Mouse (Mus musculus): ENCODE results near the gene Zc3h4. TPM values are rescaled to one million over a fixed set of nuclear protein-coding genes. Genes with fewer than 3 reads are reported as not detected.

Gene Zc3h4
- total RNA-seq, 2 experiments from 2014 or later = 44.0 to 54.3 TPM

- peak; percentile 98 for DNase-seq
Observed at GRCm38 (mm10) chr7:16399820-16400688, 656 bp upstream of the Zc3h4 start.

- DNase-seq = peak; percentile 57
Observed at GRCm38 (mm10) chr7:16401991-16402431, 1.3 kb downstream of the Zc3h4 start.

GRCm38 (mm10) chr7:16402449-16402848, 1.7 kb downstream of the Zc3h4 start:
- no peak for DNase-seq

- DNase-seq = peak; percentile 19
Observed at GRCm38 (mm10) chr7:16402968-16403948, 2.5 kb downstream of the Zc3h4 start.

- DNase-seq = peak; percentile 27
Observed at GRCm38 (mm10) chr7:16404315-16405072, 3.8 kb downstream of the Zc3h4 start.

- DNase-seq = peak; percentile 61
Observed at GRCm38 (mm10) chr7:16405073-16405455, 4.4 kb downstream of the Zc3h4 start.

GRCm38 (mm10) chr7:16405516-16406351, 5.0 kb downstream of the Zc3h4 start:
- peak; percentile 72 for DNase-seq

GRCm38 (mm10) chr7:16406978-16407377, 6.3 kb downstream of the Zc3h4 start:
- DNase-seq = no peak

GRCm38 (mm10) chr7:16411100-16411499, 10.4 kb downstream of the Zc3h4 start:
- DNase-seq = no peak

GRCm38 (mm10) chr7:16412220-16412896, 11.6 kb downstream of the Zc3h4 start:
- no peak for DNase-seq

GRCm38 (mm10) chr7:16412930-16413329, 12.2 kb downstream of the Zc3h4 start:
- no peak for DNase-seq

GRCm38 (mm10) chr7:16415426-16415825, 14.7 kb downstream of the Zc3h4 start:
- no peak for DNase-seq

- DNase-seq = peak; percentile 70
Observed at GRCm38 (mm10) chr7:16417141-16417771, 16.5 kb downstream of the Zc3h4 start.

- no peak for DNase-seq
Observed at GRCm38 (mm10) chr7:16418713-16419112, 18.0 kb downstream of the Zc3h4 start.

- no peak for DNase-seq
Observed at GRCm38 (mm10) chr7:16420493-16421118, 19.9 kb downstream of the Zc3h4 start.

GRCm38 (mm10) chr7:16422222-16422856, 21.6 kb downstream of the Zc3h4 start:
- DNase-seq = no peak

- no peak for DNase-seq
Observed at GRCm38 (mm10) chr7:16423731-16424130, 23.0 kb downstream of the Zc3h4 start.

- no peak for DNase-seq
Observed at GRCm38 (mm10) chr7:16425721-16426120, 25.0 kb downstream of the Zc3h4 start.
